Mouse (Mus musculus) mouse embryonic stem cell (cell line): Measurements from ENCODE around the gene H2-M9.

Experiments
- in situ Hi-C, 2 experiments: fragments of 300-500 bp; cut with MboI; formaldehyde crosslinking; loops; 1 replicate in 1 of 2; 3 replicates in 1 of 2; pipeline ENCODE4 v1.14.3; 2019 to 2020; ENCODE audit warnings: low sequenced_read_pairs in 2 of 2, low pct_unique_long_range_greater_than_20kb in 1 of 2, mixed read lengths in 1 of 2; ENCODE audit not compliant: unreplicated experiment in 1 of 2

H2-M9 gene

DNA sequence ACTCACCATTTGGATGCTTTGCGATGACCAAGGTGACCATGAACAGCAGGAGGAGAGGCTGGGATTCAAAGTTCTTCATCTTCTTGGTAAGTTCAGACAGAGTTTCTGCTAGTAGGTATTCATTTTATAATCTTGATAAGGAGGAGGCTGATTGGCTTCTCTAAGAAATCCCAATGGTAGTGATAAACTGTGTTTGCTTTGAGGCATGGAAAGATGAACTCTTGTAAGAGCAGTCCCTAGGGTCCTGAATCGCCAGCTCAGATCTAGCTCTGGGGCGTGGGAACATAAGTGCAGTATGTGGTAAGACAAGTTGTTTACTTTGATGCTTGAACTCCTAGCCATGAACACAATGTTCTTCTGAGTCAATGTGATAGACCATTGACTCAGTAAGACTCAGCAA lies at the start of gene H2-M9:
H2-M9 (minus strand) TSS at position 101 of the 400 bp plus-strand sequence.
- in situ Hi-C loops, result no loop called here

DNA sequence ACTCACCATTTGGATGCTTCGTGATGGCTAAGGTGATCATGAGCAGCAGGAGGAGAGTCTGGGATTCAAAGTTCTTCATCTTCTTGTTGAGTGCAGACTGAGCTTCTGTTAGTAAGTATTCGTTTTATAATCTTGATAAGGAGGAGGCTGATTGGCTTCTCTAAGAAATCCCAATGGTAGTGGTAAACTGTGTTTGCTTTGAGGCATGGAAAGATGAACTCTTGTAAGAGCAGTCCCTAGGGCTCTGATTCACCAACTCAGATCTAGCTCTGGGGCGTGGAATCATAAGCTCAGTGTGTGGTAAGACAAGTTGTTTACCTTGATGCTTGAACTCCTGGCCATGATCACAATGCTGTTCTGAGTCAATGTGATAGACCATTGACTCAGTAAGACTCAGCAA lies 29.7 kb upstream of the H2-M9 start, which contains the start of gene H2-M1:
H2-M1 (minus strand) TSS at position 101 of the 400 bp plus-strand sequence.
- in situ Hi-C loops, result no loop called here
